16 mouse cellular contexts compared by ENCODE assay signal in the genomic region with DNA sequence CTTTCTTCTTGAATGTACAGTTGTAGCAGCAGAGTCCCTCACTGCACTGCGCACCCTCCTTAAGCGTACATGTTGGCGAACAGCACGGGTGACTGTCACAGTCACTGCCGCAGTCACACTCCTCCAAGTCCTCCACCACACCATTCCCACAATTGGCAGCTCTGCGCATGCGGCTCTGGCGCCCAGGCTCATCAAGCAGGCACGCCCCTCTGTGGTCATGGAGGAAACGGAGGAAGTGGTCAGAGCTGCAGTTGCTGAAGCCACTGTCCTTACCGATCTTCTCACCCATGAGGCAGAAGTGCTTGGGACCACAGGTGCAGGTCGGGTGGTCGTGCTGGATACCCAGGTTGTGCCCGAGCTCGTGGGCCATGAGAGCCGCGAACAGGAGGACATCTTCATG. TPM values are rescaled to one million over a fixed set of nuclear protein-coding genes. Genes with fewer than 3 reads are reported as not detected.
"Had no signal": no experiment of that assay in that cellular context is flagged by ENCODE, and none has a peak within 500 bp of the region (broad histone marks: within the 10 kb centered on the region; RNA-seq: fewer than 3 reads in every experiment).

No protein-coding gene starts in this region.

RNA-seq across cellular contexts. Expression of a gene that starts 16.5 kb away (rescaled TPM):
- total RNA-seq: layer of hippocampus, adult 8-10 months; left cerebral cortex, postnatal 10 days had no signal
- polyA plus RNA-seq: limb, embryonic 11.5 days; liver, embryonic 11.5 days; liver, embryonic 15.5 days; lung, adult 2 months; midbrain, embryonic 12.5 days; neural tube, embryonic 12.5 days; neural tube, embryonic 15.5 days had no signal

RNA-seq across cellular contexts. Expression of a gene that starts 25.5 kb away (rescaled TPM):
- total RNA-seq: layer of hippocampus, postnatal 10 days; left cerebral cortex, postnatal 10 days; left cerebral cortex, postnatal 36 days had no signal
- polyA plus RNA-seq: intestine, embryonic 15.5 days; kidney, embryonic 15.5 days; limb, embryonic 11.5 days; liver, embryonic 11.5 days; liver, embryonic 15.5 days; lung, embryonic 16.5 days; midbrain, embryonic 12.5 days; midbrain, embryonic 15.5 days; neural tube, embryonic 12.5 days; neural tube, embryonic 15.5 days; stomach, embryonic 15.5 days had no signal
